Mouse (Mus musculus) myocyte (in vitro differentiated cells): ENCODE measurements around the gene Dhx15. TPM values are rescaled to one million over a fixed set of nuclear protein-coding genes. Genes with fewer than 3 reads are reported as not detected.

Experiments used
- H3K27me3 ChIP-seq: one replicate; pipeline ENCODE4 v1.6.1; 2011; ENCODE audit not compliant: control insufficient read depth, insufficient read depth, insufficient read length
- H3K36me3 ChIP-seq: one replicate; pipeline ENCODE4 v1.6.1; 2011; ENCODE audit not compliant: control insufficient read depth, insufficient read depth
- H3K4me2 ChIP-seq: one replicate; pipeline ENCODE4 v1.6.1; 2011; ENCODE audit warnings: low read depth, control low read depth
- H3K4me3 ChIP-seq: one replicate; pipeline ENCODE4 v1.5.1; 2011; ENCODE audit warnings: mild to moderate bottlenecking, control low read depth, moderate library complexity
- H3K79me2 ChIP-seq: one replicate; pipeline ENCODE4 v1.6.1; 2011; ENCODE audit not compliant: control insufficient read depth, insufficient read depth
- H3ac ChIP-seq: one replicate; pipeline ENCODE4 v1.6.1; 2011; ENCODE audit not compliant: control insufficient read depth, insufficient read length
- CEBPB ChIP-seq: IDR thresholded peaks from 2 replicates; pipeline ENCODE4 v1.6.1; 2011; ENCODE audit warnings: mild to moderate bottlenecking, moderate library complexity; ENCODE audit not compliant: poor library complexity, insufficient read depth, severe bottlenecking
- E2F4 ChIP-seq: IDR thresholded peaks from one replicate; pipeline ENCODE4 v1.6.1; 2011; ENCODE audit warnings: mild to moderate bottlenecking, control low read depth, moderate library complexity; ENCODE audit not compliant: insufficient read depth
- MAX ChIP-seq: IDR thresholded peaks from one replicate; pipeline ENCODE4 v1.6.1; 2011; ENCODE audit warnings: low read depth, mild to moderate bottlenecking, control low read depth
- MYOD1 ChIP-seq, 3 experiments: IDR thresholded peaks; one replicate each; pipeline ENCODE4 v1.6.1; 2011; ENCODE audit warnings: control low read depth in 2 of 3, low read depth in 2 of 3, mild to moderate bottlenecking in 2 of 3, moderate library complexity in 1 of 3; ENCODE audit not compliant: insufficient read length in 2 of 3, control insufficient read depth in 1 of 3
- MYOG ChIP-seq, 3 experiments: IDR thresholded peaks; one replicate each; pipeline ENCODE4 v1.6.1; 2011; ENCODE audit warnings: control low read depth in 2 of 3, low read depth in 2 of 3, mild to moderate bottlenecking in 2 of 3; ENCODE audit not compliant: insufficient read length in 2 of 3, control insufficient read depth in 1 of 3, insufficient read depth in 1 of 3
- POLR2A ChIP-seq: IDR thresholded peaks from one replicate; pipeline ENCODE4 v1.6.1; 2011; ENCODE audit warnings: low read depth, mild to moderate bottlenecking, control low read depth, moderate library complexity; ENCODE audit not compliant: insufficient read length
- POLR2AphosphoS2 ChIP-seq: IDR thresholded peaks from one replicate; pipeline ENCODE4 v1.6.1; 2011; ENCODE audit warnings: low read depth, control low read depth; ENCODE audit not compliant: insufficient read length
- REST ChIP-seq: IDR thresholded peaks from one replicate; pipeline ENCODE4 v1.6.1; 2011; ENCODE audit warnings: mild to moderate bottlenecking, control low read depth, moderate library complexity; ENCODE audit not compliant: insufficient read depth, insufficient read length
- SRF ChIP-seq: IDR thresholded peaks from one replicate; pipeline ENCODE4 v1.6.1; 2011; ENCODE audit warnings: low read depth; ENCODE audit not compliant: control insufficient read depth, insufficient read length
- TCF12 ChIP-seq: IDR thresholded peaks from one replicate; pipeline ENCODE4 v1.6.1; 2011; ENCODE audit warnings: mild to moderate bottlenecking, control low read depth; ENCODE audit not compliant: poor library complexity, insufficient read depth, severe bottlenecking
- TCF3 ChIP-seq: IDR thresholded peaks from one replicate; pipeline ENCODE4 v1.6.1; 2011; ENCODE audit warnings: low read depth, control low read depth; ENCODE audit not compliant: insufficient read length
- USF1 ChIP-seq: IDR thresholded peaks from one replicate; pipeline ENCODE4 v1.6.1; 2011; ENCODE audit warnings: low read depth, mild to moderate bottlenecking, control low read depth, moderate library complexity
- polyA plus RNA-seq: library from polyadenylated mRNA; unstranded; fragments of >200 nt; fragmentation: generic; extraction: Trizol; gene quantifications from one replicate; pipeline ENCODE4 v1.2.1, GENCODE M21; 2012; ENCODE audit warnings: missing spikeins

The Dhx15 gene
- polyA plus RNA-seq, 1 experiment = 39.0 TPM

DNA sequence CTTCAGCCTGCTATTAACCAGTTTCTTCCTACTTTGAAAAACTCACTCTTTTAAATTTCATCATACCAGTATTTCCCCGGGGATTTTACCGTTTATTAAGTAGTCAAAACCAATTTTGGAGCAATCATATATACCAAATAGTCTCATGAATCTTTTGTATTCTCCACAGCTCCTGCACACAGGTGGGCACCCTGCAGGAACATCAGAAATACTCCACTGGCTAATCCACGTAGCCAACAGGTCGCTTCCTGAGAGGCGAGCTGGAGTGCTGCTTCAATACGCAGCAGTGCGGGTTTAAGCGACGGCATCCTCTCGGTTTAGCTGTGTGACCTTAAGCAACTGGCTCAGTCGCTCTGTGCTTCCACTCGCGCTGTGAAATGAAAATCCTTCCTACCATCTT is 58.9 kb downstream of the Dhx15 start:
- no peaks in the 10 kb centered on the region for H3K27me3 ChIP-seq
- H3K4me2 ChIP-seq = no peak overlapping the region
- TF ChIP-seq MAX = no peak
- TF ChIP-seq MYOD1 (IDR thresholded peaks at IDR 0.05; ENCODE audit: control insufficient read depth in 1 of 3, insufficient read length in 2 of 3, low read depth in 2 of 3) = no peak
- TF ChIP-seq MYOG (IDR thresholded peaks at IDR 0.05; ENCODE audit: control insufficient read depth in 1 of 3, insufficient read depth in 1 of 3, insufficient read length in 2 of 3, low read depth in 2 of 3) = no peak
- no peak for TF ChIP-seq POLR2AphosphoS2
- no peak for TF ChIP-seq E2F4
- TF ChIP-seq TCF12 = no peak
- TF ChIP-seq CEBPB = no peak
- no peak for TF ChIP-seq USF1
- no peak for TF ChIP-seq POLR2A
- no peak for TF ChIP-seq SRF
- no peak for TF ChIP-seq TCF3
- no peak for TF ChIP-seq REST
- no peaks in the 10 kb centered on the region for H3K79me2 ChIP-seq
- no peak overlapping the region for H3K4me3 ChIP-seq
- H3ac ChIP-seq = no peak overlapping the region
- H3K36me3 ChIP-seq = peaks cover 7% of the 10 kb centered on the region

- TF ChIP-seq CEBPB = no peak
- TF ChIP-seq POLR2AphosphoS2 = no peak
- TF ChIP-seq MYOG (IDR thresholded peaks at IDR 0.05; ENCODE audit: control insufficient read depth in 1 of 3, insufficient read depth in 1 of 3, insufficient read length in 2 of 3, low read depth in 2 of 3) = no peak
- TF ChIP-seq REST = no peak
- no peak for TF ChIP-seq TCF12
- no peak for TF ChIP-seq POLR2A
- no peak for TF ChIP-seq MYOD1 (IDR thresholded peaks at IDR 0.05; ENCODE audit: control insufficient read depth in 1 of 3, insufficient read length in 2 of 3, low read depth in 2 of 3)
- no peak for TF ChIP-seq USF1
- no peak for TF ChIP-seq E2F4
- no peak for TF ChIP-seq SRF
- no peak for TF ChIP-seq MAX
- no peak for TF ChIP-seq TCF3
- H3K79me2 ChIP-seq = no peaks in the 10 kb centered on the region
- peaks cover 7% of the 10 kb centered on the region for H3K36me3 ChIP-seq
- no peak overlapping the region for H3K4me2 ChIP-seq
- H3ac ChIP-seq = no peak overlapping the region
- H3K27me3 ChIP-seq = no peaks in the 10 kb centered on the region
- H3K4me3 ChIP-seq = no peak overlapping the region
Observed at GRCm38 (mm10) chr5:52130496-52130895, 59.8 kb downstream of the Dhx15 start.

DNA sequence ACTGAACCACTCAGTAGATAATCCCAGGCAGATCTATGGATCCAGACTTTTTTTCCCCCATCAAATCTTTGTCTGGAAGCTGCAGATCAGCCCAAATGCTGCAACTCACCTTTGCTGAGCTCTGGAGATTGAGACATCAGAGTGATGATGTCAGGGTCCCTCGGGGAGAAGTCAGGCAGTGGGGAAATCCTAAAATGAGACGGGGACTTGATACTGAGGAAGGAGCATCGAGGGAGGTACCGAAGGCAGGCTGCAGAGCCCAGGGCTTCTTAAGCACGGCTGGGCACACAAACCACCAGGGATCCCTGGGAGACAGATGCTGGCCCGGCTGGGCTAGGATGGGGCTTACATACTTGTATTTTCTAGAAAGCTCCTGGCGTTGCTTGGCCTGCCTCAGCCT is 64.1 kb downstream of the Dhx15 start:
- Histone ChIP-seq H3K79me2 (no peaks in the 10 kb centered on the region), H3K4me3 (no peak overlapping the region), H3K4me2 (no peak overlapping the region), H3ac (no peak overlapping the region), H3K36me3 (no peaks in the 10 kb centered on the region), H3K27me3 (no peaks in the 10 kb centered on the region)
- TF ChIP-seq E2F4 = no peak
- no peak for TF ChIP-seq CEBPB
- no peak for TF ChIP-seq POLR2A
- TF ChIP-seq POLR2AphosphoS2 = no peak
- no peak for TF ChIP-seq TCF3
- no peak for TF ChIP-seq SRF
- TF ChIP-seq TCF12 = no peak
- no peak for TF ChIP-seq MYOD1 (IDR thresholded peaks at IDR 0.05; ENCODE audit: control insufficient read depth in 1 of 3, insufficient read length in 2 of 3, low read depth in 2 of 3)
- TF ChIP-seq USF1 = no peak
- TF ChIP-seq MYOG (IDR thresholded peaks at IDR 0.05; ENCODE audit: control insufficient read depth in 1 of 3, insufficient read depth in 1 of 3, insufficient read length in 2 of 3, low read depth in 2 of 3) = no peak
- TF ChIP-seq MAX = no peak
- no peak for TF ChIP-seq REST

DNA sequence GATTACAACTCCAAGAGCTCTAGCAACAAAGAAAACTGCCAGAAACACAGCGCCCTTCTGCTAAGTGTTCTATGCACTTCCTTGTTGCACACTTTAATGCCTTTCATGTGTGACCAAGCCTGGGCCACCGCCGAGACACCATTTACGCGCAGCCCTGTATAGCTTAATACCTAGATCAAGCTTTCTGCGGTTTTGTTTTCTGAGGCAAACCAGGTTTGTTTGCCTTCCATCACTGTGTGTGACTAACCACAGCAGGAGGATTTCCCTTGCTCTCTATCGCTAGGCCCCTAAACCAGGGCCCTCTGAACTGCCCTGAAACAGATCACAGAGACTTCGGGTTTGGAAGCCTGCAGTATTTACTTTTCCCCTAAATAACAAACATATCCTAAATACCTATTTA is 64.5 kb downstream of the Dhx15 start:
- TF ChIP-seq E2F4 (no peak), CEBPB (no peak), REST (no peak), POLR2A (no peak), MAX (no peak), USF1 (no peak), TCF3 (no peak), MYOD1 (IDR thresholded peaks at IDR 0.05; ENCODE audit: control insufficient read depth in 1 of 3, insufficient read length in 2 of 3, low read depth in 2 of 3) (no peak), SRF (no peak), POLR2AphosphoS2 (no peak), MYOG (IDR thresholded peaks at IDR 0.05; ENCODE audit: control insufficient read depth in 1 of 3, insufficient read depth in 1 of 3, insufficient read length in 2 of 3, low read depth in 2 of 3) (no peak)
- Histone ChIP-seq H3K4me3 (no peak overlapping the region), H3K27me3 (no peaks in the 10 kb centered on the region), H3ac (no peak overlapping the region), H3K79me2 (no peaks in the 10 kb centered on the region), H3K4me2 (no peak overlapping the region), H3K36me3 (no peaks in the 10 kb centered on the region)

GRCm38 (mm10) chr5:52122146-52122545 is 68.2 kb downstream of the Dhx15 start:
- Histone ChIP-seq H3K27me3 (no peaks in the 10 kb centered on the region), H3K4me3 (no peak overlapping the region), H3K79me2 (no peaks in the 10 kb centered on the region), H3K36me3 (no peaks in the 10 kb centered on the region), H3K4me2 (no peak overlapping the region), H3ac (no peak overlapping the region)
- TF ChIP-seq MAX (no peak), POLR2AphosphoS2 (no peak)
